Mouse (Mus musculus) cerebellum, adult 2 months (tissue): ENCODE measurements around the gene Cchcr1.

Source experiments
- CTCF ChIP-seq: fragments of 200-500 bp; IDR thresholded peaks from 2 replicates; pipeline ENCODE4 v1.5.1; 2011; ENCODE audit warnings: low read depth, mild to moderate bottlenecking, control low read depth, low read length, moderate library complexity, borderline replicate concordance; ENCODE audit not compliant: insufficient read depth
- POLR2A ChIP-seq: fragments of 200-500 bp; IDR thresholded peaks from 2 replicates; pipeline ENCODE4 v1.6.1; 2011; ENCODE audit warnings: low read length, control low read depth, borderline replicate concordance; ENCODE audit not compliant: insufficient read depth

DNA sequence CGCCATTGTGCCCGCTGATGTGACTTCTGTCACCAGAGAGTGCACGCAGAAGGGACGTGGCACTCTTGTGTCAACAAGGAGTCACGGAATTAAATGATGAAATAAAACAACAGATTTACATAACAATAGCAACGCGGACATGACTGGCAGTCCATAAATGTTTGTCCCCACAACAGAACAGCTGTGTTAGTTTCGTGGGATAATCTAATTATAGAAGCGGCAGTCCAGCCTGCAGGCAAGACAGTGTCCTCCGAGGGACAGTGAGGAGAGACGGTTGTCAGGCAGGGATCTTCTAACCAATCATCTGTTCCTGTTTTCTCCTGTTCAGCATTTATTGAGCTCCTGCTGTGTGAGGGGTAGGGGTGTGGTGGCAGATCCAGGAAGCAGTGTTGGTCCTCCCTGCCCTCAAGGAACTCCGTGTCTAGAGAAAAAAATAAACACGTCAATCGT lies 26.5 kb downstream of the Cchcr1 start:
- no peak for TF ChIP-seq POLR2A
- no peak for TF ChIP-seq CTCF
